Mouse (Mus musculus) cerebellum, adult 9-11 months (tissue): Measurements from ENCODE around the gene Ski.

Source experiments
- DNase-seq: peaks from one replicate; pipeline ENCODE4 v3.0.0; 2022

Gene Ski

DNA sequence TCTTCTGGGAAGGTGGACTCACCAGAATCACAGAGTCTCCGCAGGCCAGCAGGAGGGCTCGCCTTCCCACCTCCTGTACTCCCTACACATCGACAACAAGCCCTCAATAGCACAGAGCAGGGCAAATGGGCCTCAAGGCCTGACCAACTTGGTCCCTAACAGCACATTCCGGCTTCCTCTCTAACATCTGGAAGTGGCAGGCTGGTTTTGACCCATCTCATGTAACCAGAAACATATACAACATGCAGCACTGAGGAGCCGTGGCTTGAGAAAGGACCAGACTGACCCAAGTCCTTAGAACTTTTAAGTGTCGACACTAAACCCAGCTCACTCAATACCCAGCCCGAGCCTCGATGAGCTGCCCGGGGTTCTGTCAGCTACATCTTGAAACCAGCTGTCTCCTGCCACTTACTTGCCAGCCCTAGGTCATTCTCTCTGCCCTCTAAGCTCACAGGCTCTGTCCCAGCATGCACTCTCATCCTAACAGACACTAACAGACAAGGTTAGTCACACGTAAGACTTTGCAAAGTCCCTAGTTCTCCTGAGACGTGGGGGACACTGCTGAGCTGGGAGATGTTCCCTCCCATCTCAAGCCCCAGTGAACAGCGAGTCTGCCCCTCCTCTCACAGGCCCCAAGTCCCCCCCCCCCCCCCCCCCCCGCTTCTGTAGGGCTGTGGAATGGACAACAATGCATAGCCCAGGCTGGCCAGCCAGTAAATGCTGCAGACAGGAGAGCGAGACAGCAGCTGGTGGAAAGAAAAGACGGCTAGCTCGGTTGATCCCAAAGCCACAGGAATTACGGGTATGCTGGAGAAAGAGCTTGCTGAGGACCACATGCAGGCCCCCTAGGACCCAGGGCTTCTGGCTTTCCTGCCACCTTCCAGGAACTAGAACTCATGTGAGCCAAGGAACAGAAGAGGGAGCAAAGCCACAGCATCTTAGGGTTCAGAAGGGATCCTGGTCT lies 48.3 kb downstream of the Ski start:
- no peak for DNase-seq

DNA sequence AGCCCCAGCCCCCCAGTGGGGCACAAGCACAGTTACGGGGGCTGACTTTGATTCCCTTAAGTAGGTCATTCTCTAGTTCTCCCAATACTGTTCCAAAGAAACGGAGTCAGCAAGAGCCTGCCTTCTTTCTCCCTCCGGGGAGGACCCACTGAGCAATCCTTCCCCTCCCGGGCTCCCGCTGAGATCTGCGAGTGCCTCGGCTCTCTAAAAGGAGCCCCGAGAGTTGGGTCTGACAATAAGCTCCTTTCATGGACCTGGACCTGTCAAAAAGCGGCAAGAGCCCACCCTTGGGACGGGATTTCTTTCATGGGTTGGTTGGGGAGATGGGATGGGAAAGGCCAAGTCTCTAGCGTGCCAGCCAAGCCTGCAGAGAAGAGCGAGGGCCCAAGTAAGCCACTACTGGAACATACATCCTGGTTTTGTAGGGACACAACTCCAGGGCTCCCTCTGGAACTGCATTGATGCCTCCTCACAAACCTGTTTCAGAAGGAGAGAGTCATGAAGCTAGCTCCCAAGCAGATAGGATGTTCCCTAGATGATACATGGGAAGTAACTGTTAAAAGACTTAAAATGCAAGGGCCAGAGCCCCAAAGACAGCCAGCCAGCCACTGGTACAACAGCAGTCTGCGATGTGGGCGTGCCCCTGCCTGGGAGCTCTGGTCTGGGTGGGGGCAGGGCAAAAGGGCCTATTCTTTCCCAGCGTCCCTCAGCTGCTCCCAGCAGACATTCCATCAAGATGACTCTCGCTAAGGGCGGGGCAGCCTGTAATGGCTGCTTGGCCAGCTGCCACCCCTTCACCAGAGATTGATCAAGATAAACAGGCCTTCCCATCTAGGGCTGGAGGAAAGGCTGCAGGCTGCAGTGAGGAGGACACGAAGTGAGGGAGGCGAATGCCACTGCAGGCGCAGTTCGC lies 49.2 kb downstream of the Ski start:
- peak; percentile 74 for DNase-seq

DNA sequence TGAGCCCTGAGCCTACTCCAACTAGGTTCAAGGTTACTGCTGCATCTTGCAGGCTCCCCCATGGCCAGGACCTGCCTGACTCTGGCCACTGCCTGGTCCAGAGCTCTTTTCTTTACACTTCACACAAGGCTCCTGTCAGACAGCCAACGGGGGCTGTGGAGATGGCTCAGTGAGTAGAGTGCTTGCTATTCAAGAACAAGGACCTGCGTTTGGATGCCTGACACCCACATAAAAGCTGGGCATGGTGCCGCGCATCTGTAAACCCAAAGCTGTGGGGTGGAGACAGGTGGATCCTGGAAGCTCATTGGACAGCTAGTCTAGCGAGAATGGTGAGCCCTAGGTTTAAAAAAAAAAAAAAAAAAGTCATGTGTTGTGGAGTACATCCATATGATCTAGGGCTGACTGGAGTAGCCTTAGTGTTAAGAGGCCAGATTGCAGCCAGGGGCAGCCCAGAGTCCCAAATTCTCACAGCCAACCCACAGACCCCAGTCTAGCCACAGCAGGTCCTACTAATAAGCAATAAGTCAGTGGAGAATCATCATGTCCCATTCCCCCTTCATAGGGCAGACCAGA lies 50.3 kb downstream of the Ski start:
- DNase-seq = no peak

DNA sequence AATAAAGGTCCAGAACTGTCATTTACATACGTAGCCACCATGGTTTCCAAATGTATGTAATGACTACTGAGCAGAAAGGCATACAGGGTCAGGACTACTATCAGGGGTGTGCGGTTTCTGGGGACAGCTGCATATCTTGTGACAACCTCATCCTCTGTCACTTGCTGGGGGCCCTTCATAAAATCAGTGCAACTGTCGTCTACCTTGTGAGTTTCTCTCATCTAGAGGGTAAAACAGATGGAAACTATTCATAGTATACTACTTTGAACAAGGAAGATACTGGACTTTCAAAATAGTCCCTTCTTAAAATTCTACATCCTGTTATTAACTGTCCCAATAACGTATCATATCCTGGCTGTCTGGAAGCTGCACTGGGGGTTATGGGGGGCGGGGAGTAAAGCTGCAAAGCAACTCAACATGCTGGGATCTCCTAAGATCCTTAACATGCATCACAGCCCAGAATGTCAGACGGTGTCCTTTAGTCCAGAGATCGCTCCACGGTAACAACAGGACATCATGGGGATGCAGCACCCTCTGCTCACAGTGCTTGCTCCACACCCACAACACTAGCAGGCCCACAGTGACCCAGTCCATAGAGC lies 51.7 kb downstream of the Ski start:
- no peak for DNase-seq

DNA sequence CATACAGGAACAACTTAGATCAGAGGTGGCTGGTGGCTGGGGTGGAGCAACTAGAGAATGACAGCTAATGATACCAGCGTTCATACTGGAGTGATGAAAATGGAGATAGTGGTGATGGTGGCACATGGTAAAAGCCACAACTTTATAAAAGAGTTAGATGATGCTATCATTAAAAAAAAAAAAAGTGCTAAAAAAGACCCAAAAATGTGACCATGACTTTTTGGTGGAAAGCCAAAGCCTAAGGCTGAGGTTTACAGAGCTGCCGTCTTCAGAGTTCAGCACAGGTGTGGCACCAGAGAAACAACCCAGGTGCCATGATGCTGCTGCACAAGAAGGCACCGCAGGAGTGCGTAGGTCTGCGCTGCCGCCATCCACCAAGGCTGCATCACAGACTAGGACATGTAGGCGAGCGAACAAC lies 53.5 kb downstream of the Ski start:
- DNase-seq = no peak

DNA sequence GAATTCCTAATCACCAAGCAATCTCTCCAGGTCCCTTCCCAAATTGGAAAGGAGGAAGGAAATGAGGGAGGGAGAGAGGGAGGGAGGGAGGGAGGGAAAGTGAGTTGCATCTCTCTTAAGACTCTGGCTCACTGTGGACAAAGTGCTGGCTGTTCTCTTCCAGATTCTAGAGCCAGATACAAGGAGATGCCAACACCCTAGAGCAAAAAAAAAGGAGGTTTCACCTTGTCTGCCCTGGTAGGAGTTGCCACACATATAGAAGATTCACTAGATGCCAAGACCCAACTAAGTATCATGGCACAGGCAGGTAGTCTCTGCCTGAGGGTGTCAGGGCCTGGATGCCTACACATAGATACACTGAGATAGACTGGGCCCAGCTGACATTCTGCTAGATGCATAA lies 56.5 kb downstream of the Ski start:
- no peak for DNase-seq

DNA sequence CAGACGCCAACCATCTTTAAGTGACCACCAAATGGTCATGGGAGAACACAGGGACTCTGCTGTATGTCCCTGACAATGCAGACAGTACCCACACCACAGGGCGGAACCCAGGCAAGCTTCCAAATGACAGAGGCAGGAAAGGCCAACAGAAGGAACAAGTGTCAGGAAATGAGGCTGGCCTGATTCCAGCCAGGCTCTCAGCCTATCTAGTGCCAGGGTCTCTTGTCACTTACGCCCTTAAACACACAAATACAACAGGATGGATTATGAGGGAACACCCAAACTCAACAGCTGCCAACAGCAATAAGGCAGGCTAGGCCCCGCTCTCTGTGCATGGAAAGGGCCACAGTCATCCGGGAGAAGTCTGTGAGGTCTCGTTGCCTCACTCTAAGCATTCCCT lies 57.8 kb downstream of the Ski start:
- DNase-seq = peak; percentile 84

DNA sequence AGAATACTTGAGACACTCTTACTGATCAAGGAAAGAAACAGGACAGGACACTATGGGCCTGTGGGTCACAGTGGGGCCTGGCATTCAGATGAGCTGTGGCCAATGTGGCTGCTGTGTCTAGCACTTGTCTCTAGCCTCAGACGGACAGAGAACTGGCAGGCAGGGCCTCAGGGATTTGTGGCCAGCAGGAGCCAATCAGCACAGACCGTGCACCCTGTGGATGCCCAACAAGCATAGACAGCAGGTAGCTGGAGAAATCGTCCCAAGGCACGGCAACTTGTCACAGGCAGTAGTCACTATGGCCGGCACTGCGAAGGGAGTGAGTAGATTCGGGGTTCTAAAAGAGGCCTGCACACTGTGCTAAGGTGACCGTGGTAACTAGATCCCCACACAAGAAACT lies 58.7 kb downstream of the Ski start:
- no peak for DNase-seq

DNA sequence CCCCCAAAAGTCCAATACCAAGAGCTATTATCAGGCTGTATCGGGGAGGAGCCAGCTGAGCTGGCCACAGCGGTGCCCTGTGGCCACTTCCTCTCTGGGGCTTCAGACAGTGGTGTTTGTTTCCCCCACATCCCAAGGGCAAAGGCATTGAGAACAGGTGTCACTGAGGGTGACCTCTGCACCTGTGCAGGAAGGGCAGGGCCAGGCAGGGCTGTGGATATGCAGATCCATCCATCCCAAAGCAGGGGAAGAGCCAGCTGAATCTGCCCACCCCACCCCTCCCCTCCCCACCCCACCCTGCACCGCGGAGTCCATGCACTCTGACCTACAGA lies 59.1 kb downstream of the Ski start:
- DNase-seq = no peak

DNA sequence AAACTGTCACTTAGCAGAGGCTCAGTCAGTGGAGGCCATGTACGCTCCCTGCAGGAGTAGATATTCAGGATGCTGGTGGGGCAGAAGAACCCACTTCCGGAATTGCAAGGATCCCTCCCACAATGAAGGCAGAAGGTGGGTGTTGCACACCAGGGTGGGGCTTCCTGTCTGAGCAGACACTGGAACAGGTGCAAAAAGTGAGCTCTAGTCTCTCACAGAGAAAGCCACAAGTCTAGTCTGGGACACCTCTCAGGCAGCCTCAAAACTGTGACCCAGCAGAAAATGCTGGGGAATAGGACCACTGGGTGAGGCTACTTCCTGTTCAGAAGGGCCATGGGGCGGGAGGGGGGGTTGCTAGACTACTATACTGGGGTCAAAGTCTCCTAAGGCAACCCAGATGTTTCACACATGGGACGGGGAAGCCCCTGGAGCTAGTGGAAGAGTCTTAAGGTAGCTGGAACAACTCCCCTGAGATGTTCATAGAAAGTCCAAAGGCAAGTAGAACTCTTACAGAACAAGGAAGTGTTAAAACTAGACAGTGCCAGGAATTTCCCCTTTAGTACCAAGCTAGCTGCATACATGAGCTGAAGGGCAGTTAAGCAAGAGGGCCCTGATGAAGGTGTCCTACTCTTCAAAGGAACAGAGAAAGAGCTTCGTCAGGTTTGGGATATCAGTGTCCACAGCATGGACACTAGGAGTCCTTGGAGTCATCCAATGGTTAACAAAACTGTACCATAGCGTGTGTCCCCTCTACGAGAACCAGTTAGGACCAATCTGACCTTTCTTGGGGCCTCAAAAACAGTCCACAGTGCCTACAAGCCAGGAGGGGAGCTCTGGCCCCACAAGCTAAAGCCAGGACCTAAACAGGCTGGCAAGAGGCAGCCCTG lies 59.7 kb downstream of the Ski start:
- no peak for DNase-seq

DNA sequence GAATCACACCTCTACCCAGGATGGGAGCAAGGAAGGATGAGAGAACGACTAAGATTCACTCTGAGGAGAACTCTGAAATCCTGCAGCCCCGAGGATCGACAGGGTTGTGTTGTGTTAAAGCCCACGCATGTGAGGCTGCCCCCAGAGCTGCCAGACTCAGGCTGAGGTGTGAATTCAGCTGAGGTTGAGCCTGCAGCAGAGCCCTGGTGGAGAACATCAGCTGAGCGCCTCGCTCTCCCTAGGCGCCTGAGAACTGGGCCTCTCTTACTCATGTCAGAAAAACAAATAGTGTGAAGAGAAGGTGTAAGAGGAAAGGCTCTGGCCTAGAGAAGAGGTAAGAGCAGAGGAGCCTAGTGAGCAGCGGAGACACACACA lies 63.9 kb downstream of the Ski start:
- DNase-seq = no peak

DNA sequence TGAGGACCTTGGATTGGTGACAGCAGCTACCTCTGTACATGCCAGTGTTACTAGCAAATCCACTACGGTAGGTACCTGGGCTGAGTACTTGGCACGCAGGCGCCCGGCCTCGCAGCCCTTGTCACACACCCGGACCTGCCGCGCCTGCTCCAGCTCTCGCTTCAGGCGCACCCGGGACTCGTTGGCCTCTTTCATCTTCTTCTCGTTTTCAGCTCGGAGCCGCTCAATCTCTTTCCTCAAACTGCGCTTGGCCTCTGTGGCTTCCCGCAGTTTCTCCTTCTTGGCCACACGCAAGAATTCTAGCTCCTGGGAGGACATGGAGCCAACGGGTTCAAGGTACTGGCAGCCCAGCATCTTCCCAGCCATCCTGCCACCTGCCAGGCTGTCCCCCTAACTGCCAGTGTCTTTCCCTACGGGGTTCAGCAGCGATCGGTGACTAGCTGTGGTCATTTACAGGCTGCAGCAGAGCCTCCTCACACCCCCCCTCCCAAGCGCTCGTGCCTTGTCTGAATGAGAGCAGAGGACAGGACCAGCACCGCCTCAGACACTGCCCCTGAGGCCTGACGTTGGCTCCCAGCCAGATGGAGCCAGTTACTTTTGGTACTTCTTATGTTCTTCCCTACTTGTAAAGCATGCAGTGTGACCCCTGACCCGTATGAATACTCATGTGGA lies 64.4 kb downstream of the Ski start:
- DNase-seq = peak; percentile 68

DNA sequence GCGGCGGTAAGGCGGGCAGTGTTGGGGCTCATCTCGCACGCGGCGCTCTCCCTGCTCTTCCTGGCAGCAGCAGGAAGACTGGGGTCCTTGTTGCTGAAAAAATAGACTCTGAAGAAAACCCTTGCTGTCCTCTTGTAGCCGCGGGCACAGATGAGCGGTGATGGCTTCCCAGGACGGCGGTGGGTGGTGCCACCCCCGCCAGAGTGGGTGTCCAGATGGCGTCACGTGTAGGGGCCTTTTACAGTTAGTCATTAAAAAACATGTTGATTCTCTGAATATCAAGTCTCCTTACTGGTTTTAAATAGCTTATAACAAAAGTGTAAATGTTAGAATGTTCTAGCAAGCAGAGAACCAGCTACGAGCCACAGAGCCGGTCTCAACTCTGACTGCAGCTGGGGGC lies 65.7 kb downstream of the Ski start:
- no peak for DNase-seq

DNA sequence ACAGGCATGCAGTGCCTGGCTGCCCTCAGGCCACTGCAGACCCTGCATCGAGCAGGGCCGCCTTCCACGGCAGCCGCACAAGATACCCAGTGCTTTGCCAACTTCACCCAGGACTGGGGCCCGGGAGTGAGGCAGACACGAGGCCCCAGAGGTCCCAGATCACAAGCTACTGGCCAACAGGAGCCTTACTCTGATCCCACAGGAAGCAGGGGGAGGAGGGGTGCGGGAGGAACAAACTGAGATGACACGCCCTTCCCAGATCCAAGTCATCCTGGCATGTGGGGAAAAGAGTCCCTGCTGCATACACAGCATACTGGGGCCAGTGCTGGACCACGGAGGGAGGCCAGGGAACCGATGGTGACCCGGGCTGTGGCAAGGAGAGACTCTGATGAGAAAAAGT lies 67.4 kb downstream of the Ski start:
- DNase-seq = no peak

DNA sequence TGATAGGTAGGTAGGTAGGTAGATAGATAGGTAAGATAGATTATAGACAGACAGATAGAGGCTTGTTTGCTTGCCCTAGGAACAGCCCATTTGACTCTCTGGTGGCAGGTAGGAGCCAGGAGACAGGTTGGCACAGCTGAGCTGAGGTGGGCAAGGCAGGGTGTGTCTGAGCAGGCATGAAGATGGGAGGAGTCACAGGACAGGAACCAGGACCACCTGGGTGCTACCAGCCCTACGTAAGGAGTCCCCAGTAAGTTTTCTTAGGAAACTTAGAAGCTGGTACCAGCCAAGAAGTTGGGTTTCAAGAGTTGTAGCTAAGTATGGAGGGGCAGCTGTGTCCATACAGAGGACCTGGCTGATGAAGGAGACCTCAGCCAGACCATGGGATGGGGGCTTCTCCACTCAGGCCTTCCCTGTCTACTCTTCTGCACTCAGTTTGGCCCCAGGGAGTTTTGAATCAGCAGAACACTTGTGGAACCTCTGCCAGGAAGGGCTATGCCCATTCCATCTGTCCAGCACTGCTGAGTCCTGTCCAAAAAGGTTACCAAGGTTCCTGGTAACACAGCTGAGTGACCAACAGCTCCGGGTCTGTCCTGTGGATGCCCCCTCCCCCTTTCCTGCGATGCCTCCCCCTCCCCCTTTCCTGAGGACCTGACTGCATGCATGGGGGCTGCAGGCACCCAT lies 68.9 kb downstream of the Ski start:
- peak; percentile 70 for DNase-seq

DNA sequence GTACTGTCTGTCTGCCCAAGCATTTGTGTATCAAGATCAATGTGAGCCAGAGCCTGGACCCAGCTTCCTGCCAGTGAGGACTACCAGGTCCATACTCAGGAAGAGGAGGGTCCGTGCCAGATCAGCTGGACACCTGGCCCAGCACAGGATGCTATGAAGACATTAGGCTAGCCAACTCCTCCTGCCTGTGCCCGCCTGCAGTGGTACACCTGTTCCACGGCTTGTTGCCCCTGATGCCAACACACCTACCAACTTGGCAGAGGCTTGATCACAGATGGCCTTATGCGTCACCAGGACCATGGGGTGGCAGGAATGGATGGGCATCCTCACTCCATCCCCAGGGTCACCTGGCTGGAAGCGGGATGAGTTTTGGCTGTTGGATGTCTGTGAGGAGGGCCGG lies 69.9 kb downstream of the Ski start:
- peak; percentile 99 for DNase-seq

DNA sequence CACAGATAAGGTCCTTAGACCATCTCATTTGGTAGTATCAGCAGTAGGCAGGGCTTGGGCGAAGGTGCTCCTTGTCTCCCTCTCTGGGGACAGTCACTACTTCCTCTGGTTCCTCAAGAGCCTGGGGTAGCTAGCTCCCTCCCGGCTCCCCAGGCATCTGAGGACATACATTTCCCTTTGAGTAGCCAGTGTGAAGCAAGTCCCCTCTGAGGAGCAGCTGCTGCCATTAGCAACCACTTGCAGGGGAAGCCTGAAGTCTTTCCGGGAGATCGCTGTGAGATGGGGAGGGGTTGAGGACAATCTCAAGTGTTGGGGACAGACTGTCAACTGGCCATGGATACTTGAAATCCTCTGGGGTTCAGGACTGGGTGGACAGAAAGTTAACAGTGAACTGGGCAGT lies 70.5 kb downstream of the Ski start:
- DNase-seq = no peak

DNA sequence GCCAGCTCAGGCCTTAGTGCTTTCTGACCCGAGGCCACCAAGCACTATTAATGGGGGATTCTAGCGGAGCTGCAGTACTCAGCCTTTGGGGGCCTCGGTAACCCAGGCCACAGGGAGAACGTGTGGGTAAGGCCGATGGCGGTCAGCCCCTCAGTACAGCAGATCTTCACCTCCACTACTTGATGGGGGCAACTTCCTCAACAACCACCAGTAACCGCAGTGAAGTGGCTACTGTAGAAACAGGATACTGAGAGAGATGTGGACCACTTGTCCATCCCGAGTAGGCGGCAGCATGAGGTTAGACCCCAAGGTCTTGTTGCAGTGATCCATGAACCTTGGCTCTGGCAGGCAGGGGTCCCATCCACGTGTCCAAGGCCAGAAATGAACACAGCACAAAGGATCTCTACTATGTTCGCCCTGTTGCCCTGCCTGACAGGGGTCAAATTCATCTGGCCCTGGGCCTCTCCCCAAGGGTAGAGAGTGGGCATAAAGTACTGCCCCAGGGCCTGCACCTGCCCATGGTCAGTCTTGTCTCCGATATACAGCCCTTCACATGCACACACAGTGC lies 71.1 kb downstream of the Ski start:
- DNase-seq = peak; percentile 53

DNA sequence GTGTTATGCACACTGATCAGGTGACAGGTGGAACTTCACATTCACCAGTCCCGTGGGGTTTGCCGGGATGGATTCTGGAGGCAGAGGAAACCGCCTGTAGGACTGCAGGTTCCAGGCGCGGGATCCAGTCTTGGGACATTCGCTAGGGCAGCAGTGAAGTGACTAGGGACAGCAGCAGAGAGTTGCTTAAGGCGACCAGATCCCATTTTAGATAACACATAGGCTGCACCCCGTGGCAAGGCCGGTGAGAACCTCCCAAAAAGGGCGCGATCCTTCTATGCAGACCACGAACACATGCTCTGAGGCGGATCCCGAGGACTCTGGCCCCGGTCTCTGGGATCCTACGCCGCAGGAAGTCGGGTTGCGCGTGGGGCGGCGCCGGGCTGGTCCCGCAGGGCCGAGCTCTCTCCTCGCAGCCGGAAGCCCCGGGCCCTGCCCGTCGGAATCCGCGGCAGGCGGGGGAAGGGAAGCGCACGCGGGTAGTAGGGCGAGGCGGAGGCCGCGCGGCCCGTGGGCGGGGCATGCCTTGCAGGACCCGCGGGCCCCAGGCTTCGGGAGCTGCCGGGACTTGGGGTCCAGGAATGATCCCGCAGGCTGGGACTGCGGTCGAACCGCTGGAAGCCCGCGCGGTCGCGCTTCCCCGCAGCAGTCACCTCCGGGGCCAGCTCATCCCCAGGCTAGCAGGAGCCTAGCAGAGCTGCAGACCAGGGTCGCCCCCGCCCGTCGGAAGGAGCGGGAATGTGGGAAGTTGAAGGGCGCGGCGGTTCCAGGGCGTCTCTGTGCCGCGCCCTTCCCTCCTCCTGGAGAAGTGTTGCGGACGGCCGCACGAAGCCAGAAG lies 71.9 kb downstream of the Ski start:
- DNase-seq = peak; percentile 74

DNA sequence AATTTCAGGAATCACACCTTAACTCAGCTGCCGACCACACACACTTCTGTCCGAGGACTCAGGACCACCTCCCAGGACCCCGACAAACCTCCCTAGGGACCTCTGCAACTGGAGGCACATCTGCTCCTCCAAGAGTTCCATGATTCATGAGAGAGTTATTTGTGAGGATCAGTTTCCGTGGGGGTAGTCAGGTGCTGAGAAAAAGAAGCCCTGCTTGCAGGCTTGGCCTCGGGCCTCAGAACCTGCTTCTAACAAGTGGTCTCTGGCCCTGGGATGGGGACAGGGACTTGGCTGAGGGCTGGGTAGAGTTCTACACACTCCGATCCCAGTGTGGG lies 72.5 kb downstream of the Ski start:
- DNase-seq = peak; percentile 64
